Mouse (Mus musculus): ENCODE results near the gene Slitrk6.
A peak's percentile ranks its signal among the peaks of the same experiment; 100 is the strongest.

Slitrk6 gene

GRCm38 (mm10) chr14:110754484-110755307 is at the start of gene Slitrk6:
Slitrk6 (minus strand) TSS chr14:110755149.
- peak; percentile 20 to 35 for DNase-seq

GRCm38 (mm10) chr14:110777546-110777945 is 22.6 kb upstream of the Slitrk6 start:
- peak; percentile 35 to 48 for DNase-seq

DNA sequence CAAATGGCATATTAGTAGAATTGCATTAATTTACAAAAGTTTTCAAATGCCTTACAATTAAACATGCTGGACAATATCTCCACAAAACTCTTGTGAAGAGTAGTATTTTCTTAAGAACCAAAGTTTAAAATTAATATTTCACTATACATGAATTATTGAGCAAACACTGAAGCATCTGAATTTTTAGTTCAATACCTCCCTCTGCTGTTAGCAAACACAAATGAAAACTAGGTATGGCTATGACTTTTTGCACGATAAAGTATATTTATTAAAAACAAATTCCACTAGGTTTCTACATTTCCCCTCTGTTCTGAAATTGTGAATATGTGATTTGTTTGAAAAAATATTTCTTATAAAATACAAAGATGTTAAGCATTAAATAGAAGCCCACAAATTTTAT is 15.7 kb upstream of the Slitrk6 start:
- no peak for DNase-seq

DNA sequence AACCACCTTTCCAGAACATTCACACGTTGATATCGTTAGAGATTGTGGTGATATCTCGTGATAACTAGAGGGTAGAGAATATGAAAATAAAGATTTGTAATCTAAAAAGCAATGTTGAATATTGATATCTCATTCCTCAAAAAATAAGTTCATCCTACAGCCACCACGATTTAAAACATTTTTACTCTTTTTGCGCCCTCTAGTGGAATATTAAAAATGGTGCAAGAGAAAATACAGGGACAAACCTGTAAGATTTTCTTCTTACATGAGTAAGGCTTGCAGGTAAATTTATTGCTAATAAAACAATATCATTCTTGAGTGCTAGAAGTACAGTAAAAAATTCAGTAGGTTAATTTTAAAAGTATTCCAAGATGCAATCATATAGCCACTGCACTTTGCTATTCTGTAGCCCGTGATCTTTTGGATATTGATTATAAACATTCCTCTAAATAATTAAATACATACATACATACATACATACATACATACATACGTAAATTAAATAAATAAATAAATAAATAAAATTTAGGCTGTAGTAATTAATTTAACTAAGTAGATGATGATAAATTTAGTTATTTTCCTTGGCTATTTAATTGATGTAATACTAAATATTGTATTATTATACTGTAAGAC is 7.8 kb upstream of the Slitrk6 start:
- DNase-seq, result peak in 1 of 2 experiments; percentile 14

DNA sequence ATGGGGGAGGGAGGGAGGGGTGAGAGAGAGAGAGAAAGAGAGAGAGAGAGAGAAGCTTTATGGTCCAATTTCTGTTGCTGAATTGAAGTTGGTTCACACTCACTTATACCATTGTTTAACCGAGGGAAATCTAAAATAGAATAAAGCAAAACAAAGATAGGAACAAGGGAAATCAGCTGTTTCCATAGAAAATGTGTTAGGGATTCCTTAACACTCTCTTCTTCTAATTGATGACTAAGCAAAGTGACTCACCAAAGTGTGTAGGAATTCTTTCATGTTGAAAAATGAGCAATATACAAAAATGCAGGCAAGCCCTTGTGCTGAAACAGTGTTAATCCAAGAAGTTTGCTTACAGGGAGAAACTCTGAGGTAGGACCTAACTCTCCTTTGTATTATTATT is 6.0 kb upstream of the Slitrk6 start:
- no peak for DNase-seq

DNA sequence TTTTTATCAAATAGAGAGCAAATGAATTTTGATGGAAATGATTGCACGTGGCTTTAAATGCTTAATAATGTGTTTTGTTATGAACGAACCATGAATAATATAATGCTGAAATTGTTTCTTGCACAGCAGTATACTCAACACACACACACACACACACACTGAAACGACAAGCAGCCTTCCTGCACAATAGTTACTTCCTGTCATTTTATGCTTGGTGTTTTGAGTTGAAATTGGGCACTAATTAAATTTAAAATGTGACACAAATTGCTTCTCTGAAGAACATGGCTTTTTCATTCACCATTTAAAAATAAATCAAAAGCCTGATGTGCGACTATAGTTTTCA is 330 bp upstream of the Slitrk6 start:
- peak in 1 of 2 experiments; percentile 8 for DNase-seq

DNA sequence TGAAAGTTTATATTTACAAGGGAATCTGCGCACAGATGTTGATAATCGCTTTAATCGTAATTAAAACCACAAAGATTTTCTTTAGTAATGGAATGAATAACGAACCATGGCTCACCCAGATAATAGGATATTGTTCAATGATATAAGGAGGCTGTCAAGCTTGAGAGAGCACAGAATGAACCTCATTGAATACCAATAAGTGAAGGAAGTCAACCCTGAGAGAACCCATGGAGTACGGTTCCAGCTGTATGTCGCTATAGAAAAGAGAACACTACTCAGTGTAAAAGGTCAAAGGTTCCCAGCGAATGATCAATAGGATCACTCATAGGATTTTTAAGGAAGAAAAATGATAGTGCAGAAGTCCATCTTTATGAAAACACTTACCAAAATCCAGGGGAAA is 15.1 kb downstream of the Slitrk6 start:
- no peak for DNase-seq

DNA sequence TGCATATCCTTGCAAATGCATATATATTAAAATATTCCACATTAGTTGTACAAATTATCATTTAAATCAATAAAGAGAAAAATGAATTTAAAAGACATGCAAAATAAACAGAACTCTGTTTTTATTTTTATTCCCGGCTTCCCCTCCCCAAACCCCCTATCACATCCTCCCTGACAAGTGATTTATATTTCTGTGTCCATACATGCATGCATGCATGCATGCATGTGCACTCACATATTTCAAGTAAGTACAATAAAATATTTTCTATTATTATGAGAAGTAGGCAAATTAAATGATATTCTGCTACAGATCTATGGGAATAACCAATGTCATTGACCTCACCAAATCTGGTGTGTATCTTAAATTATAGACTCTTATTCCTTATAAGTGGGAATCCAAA is 15.6 kb downstream of the Slitrk6 start:
- DNase-seq, result no peak

GRCm38 (mm10) chr14:110728344-110728910 is 26.5 kb downstream of the Slitrk6 start:
- DNase-seq, result no peak

- no peak for DNase-seq
Measured at GRCm38 (mm10) chr14:110724026-110724576, 30.8 kb downstream of the Slitrk6 start.
